Mouse (Mus musculus) hindbrain, embryonic 16.5 days (tissue): ENCODE measurements around the gene Krtap13-1. TPM values are rescaled to one million over a fixed set of nuclear protein-coding genes. Genes with fewer than 3 reads are reported as not detected.
A peak's percentile ranks its signal among the peaks of the same experiment; 100 is the strongest.
"Not testable (repeated sequence)": the region's sequence is repeated elsewhere in the genome, so short reads cannot be mapped to it uniquely, and the experiment has no call there.

ENCODE experiments used
- ATAC-seq: fragments of 200-750 bp; cut with Nextera tagmentation; 2 replicates; pipeline ENCODE4 v1.8.0; 2017; ENCODE audit warnings: moderate TSS enrichment, moderate library complexity
- H3K27ac ChIP-seq: fragments of 300-500 bp; sonication (generic); 2 replicates; pipeline ENCODE4 v1.5.1; 2014; ENCODE audit warnings: low read depth, mild to moderate bottlenecking, control low read depth, low read length, moderate library complexity
- H3K27me3 ChIP-seq: fragments of 300-500 bp; sonication (generic); replicated peaks from 2 replicates; pipeline ENCODE4 v1.6.1; 2014; ENCODE audit warnings: low read length; ENCODE audit not compliant: control insufficient read depth, insufficient read depth
- H3K36me3 ChIP-seq: fragments of 300-500 bp; sonication (generic); 2 replicates; pipeline ENCODE4 v1.6.1; 2014; ENCODE audit warnings: mild to moderate bottlenecking, low read length, moderate library complexity, mixed read lengths; ENCODE audit not compliant: control insufficient read depth, insufficient read depth
- H3K4me1 ChIP-seq: fragments of 300-500 bp; sonication (generic); 2 replicates; pipeline ENCODE4 v1.6.1; 2014; ENCODE audit warnings: low read depth, low read length; ENCODE audit not compliant: control insufficient read depth, insufficient read depth
- H3K4me2 ChIP-seq: fragments of 300-500 bp; sonication (generic); 2 replicates; pipeline ENCODE4 v1.6.1; 2014; ENCODE audit warnings: mild to moderate bottlenecking, low read length, control low read depth, moderate library complexity
- H3K4me3 ChIP-seq: fragments of 300-500 bp; sonication (generic); 2 replicates; pipeline ENCODE4 v1.5.1; 2014; ENCODE audit warnings: mild to moderate bottlenecking, low read length, control low read depth, moderate library complexity
- H3K9ac ChIP-seq: fragments of 300-500 bp; sonication (generic); 2 replicates; pipeline ENCODE4 v1.6.1; 2014; ENCODE audit warnings: low read depth, mild to moderate bottlenecking, control low read depth, low read length, moderate library complexity
- H3K9me3 ChIP-seq: fragments of 300-500 bp; sonication (generic); 2 replicates; pipeline ENCODE4 v1.6.1; 2014; ENCODE audit warnings: mild to moderate bottlenecking, low read length, moderate library complexity; ENCODE audit not compliant: control insufficient read depth
- WGBS: fragments of 180-500 bp; shearing (Covaris S2); extraction: QIAGEN DNeasy Blood & Tissue Kit; methylation state at CpG from one replicate; pipeline ENCODE4 v1.1.7; 2014; 5-methylcytosine and 5-hydroxymethylcytosine counted together
- polyA plus RNA-seq: library from polyadenylated mRNA; unstranded; fragments of >200 nt; fragmentation: Nextera tagmentation; extraction: Ambion mirVana; gene quantifications from 2 replicates; pipeline ENCODE4 v1.2.1, GENCODE M21; 2015

Krtap13-1 gene
- polyA plus RNA-seq, 1 experiment from 2014 or later: not detected

- no peaks in the 10 kb centered on the region for H3K27me3 ChIP-seq
- no peaks in the 10 kb centered on the region for H3K4me1 ChIP-seq
- H3K4me2 ChIP-seq: no peak overlapping the region
- 7% methylated on average over 1 of the region's 1 CpGs for WGBS
- no peak for ATAC-seq
- no peak overlapping the region for H3K9ac ChIP-seq
- no peak overlapping the region for H3K4me3 ChIP-seq
- peaks cover 2% of the 10 kb centered on the region; the same call in 1 of the 2 replicates for H3K9me3 ChIP-seq
- H3K27ac ChIP-seq: no peak overlapping the region
- H3K36me3 ChIP-seq: no peaks in the 10 kb centered on the region
Observed at GRCm38 (mm10) chr16:88720031-88720430, 8.6 kb upstream of the Krtap13-1 start.

DNA sequence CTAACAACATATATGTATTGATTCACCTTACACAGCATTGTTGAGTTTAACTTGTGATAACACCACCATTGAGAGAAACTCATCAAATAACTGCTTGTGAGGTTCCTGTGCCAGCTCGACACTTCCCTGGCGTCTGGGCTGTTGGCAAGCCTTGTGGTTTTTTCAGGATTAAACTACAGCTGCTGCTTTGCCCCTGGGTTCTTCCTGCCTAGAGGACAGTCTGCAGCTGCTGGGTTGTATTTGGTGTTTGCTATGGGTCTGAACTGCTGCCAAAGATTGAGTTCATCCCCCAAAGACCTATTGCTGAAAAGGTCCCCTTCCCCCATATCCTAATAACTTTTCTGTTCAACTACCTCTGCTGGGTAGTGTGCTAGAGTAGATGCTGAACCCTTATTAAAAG, 6.7 kb downstream of the Krtap13-1 start:
- WGBS: 70% methylated on average over 2 of the region's 2 CpGs
- Histone ChIP-seq H3K27me3 (no peaks in the 10 kb centered on the region), H3K4me2 (no peak overlapping the region), H3K4me1 (no peaks in the 10 kb centered on the region), H3K36me3 (no peaks in the 10 kb centered on the region), H3K4me3 (no peak overlapping the region), H3K27ac (no peak overlapping the region), H3K9ac (no peak overlapping the region), H3K9me3 (no peaks in the 10 kb centered on the region)
- peak; percentile 58; the same call in 1 of the 2 replicates for ATAC-seq

GRCm38 (mm10) chr16:88744750-88745340, 16.2 kb downstream of the Krtap13-1 start:
- Histone ChIP-seq H3K9ac (no peak overlapping the region), H3K4me1 (no peaks in the 10 kb centered on the region), H3K27ac (no peak overlapping the region), H3K27me3 (no peaks in the 10 kb centered on the region), H3K4me3 (no peak overlapping the region), H3K4me2 (no peak overlapping the region), H3K9me3 (no peaks in the 10 kb centered on the region), H3K36me3 (no peaks in the 10 kb centered on the region)
- WGBS: 76% methylated on average over 4 of the region's 4 CpGs
- no peak for ATAC-seq

DNA sequence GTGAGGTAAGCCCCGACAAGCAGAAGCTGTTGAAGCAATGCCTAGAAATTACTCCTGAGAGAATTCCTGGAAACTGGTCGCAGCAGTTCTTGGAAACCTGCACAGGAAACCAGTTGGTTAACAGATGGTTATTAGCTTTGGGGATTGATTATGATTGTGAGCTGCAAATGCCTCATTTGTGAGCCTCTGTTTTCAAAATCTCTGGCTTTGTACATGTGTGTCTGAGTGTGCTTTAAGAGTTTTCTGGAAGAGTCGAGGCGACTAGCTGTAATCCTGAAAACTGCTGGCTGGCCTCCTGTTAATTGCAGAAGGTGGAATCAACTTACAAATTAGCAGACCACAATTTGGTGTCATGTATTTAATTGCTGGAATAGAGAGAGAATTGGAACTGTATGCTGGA, 19.3 kb downstream of the Krtap13-1 start:
- Histone ChIP-seq H3K4me3 (no peak overlapping the region), H3K27ac (no peak overlapping the region), H3K9me3 (no peaks in the 10 kb centered on the region), H3K9ac (no peak overlapping the region), H3K36me3 (no peaks in the 10 kb centered on the region), H3K4me1 (no peaks in the 10 kb centered on the region), H3K4me2 (no peak overlapping the region), H3K27me3 (no peaks in the 10 kb centered on the region)
- ATAC-seq: no peak
- 58% methylated on average over 4 of the region's 4 CpGs for WGBS

- not testable (repeated sequence) for H3K4me1 ChIP-seq, H3K4me2 ChIP-seq, H3K4me3 ChIP-seq, H3K9ac ChIP-seq, H3K27me3 ChIP-seq, ATAC-seq, H3K36me3 ChIP-seq, H3K9me3 ChIP-seq, H3K27ac ChIP-seq
- WGBS: 91% methylated on average over 3 of the region's 3 CpGs
Observed at GRCm38 (mm10) chr16:88751535-88751934, 22.9 kb downstream of the Krtap13-1 start, which contains the start of gene Krtap13. Krtap13 (minus strand) TSS chr16:88751635.

- H3K4me3 ChIP-seq, H3K4me1 ChIP-seq, H3K27me3 ChIP-seq, H3K36me3 ChIP-seq, H3K9me3 ChIP-seq, H3K4me2 ChIP-seq, H3K9ac ChIP-seq, H3K27ac ChIP-seq, ATAC-seq: not testable (repeated sequence)
- 97% methylated on average over 3 of the region's 3 CpGs for WGBS
Observed at GRCm38 (mm10) chr16:88758547-88758946, 29.9 kb downstream of the Krtap13-1 start, which contains the start of gene 2310034C09Rik. 2310034C09Rik (plus strand) TSS chr16:88758847.

DNA sequence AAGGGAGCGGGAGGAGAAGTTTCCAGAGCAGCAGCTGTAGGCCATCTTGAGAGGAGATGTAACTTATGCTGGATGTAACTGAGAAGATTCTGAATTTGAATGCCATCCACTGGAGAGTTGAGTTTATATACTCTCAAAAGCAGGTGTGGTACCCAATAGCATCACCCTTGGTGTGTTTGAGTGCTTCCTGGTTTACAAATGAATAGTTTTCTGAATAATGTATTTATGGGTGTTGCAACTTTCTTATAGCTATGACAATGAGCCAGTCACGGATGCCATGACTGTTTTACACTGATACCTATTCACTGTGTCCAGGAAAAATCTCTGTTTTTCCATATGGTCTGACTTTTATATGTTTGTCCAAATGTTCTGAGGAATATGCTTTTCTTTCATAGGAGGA, 45.4 kb downstream of the Krtap13-1 start, which contains the start of gene 2310057N15Rik:
2310057N15Rik (minus strand) TSS at position 101 of the 400 bp plus-strand sequence.
- 86% methylated on average over 2 of the region's 2 CpGs for WGBS
- H3K9me3 ChIP-seq: no peaks in the 10 kb centered on the region
- no peak within 1 kb of the TSS for H3K27ac ChIP-seq
- no peaks in the 10 kb centered on the region for H3K36me3 ChIP-seq
- no peaks in the 10 kb centered on the region for H3K27me3 ChIP-seq
- H3K4me1 ChIP-seq: no peaks in the 10 kb centered on the region
- ATAC-seq: no peak
- H3K4me2 ChIP-seq: no peak within 1 kb of the TSS
- no peak within 1 kb of the TSS for H3K9ac ChIP-seq
- H3K4me3 ChIP-seq: no peak within 1 kb of the TSS

DNA sequence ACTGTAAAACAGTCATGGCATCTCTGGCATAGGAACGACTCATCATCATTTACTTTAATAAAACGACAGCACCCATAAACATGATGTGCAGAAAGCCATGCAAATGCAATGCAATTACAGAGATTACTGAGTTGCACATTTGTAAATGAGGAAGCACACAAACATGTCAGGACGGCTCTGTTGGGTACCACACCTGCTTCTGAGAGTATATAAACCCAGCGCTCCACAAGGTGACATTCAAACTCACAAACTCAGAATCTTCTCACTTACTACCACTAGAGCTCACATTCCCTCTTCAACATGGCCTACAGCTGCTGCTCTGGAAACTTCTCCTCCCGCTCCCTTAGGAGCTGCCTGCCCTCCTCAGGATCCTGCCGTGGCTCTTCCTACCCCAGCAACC, 48.9 kb downstream of the Krtap13-1 start, which contains the start of gene Gm5965:
Gm5965 (plus strand) TSS at position 301 of the 400 bp plus-strand sequence.
- 93% methylated on average over 5 of the region's 6 CpGs for WGBS
- Histone ChIP-seq H3K9me3 (no peaks in the 10 kb centered on the region), H3K4me3 (no peak within 1 kb of the TSS), H3K27me3 (no peaks in the 10 kb centered on the region), H3K4me2 (no peak within 1 kb of the TSS), H3K4me1 (no peaks in the 10 kb centered on the region), H3K27ac (no peak within 1 kb of the TSS), H3K9ac (no peak within 1 kb of the TSS), H3K36me3 (no peaks in the 10 kb centered on the region)
- ATAC-seq: no peak
